Mouse (Mus musculus): Measurements from ENCODE around the gene Csmd2.

- no peak for TF ChIP-seq CTCF (IDR thresholded peaks at IDR 0.05; ENCODE audit: low read depth)
- TF ChIP-seq EP300 (IDR thresholded peaks at IDR 0.05; ENCODE audit: low read depth): no peak
These were observed 440.8 kb downstream of the Csmd2 start for GRCm38 (mm10) chr4:128428303-128429107.

Data from liver, postnatal 0 days (tissue).